Mouse (Mus musculus) heart, adult 2 months (tissue): ENCODE measurements around the gene A630095E13Rik.

ENCODE experiments used
- CTCF ChIP-seq: fragments of 200-600 bp; IDR thresholded peaks from 2 replicates; pipeline ENCODE4 v1.8.1; 2022; ENCODE audit warnings: antibody characterized with exemption, mild to moderate bottlenecking, moderate library complexity
- EP300 ChIP-seq: fragments of 200-500 bp; IDR thresholded peaks from 2 replicates; pipeline ENCODE4 v1.6.1; 2011; ENCODE audit warnings: low read depth, low read length, control low read depth; ENCODE audit not compliant: insufficient read depth
- POLR2A ChIP-seq: fragments of 200-500 bp; IDR thresholded peaks from 2 replicates; pipeline ENCODE4 v1.6.1; 2011; ENCODE audit warnings: mild to moderate bottlenecking, low read depth, low read length, control low read depth; ENCODE audit not compliant: insufficient read depth

DNA sequence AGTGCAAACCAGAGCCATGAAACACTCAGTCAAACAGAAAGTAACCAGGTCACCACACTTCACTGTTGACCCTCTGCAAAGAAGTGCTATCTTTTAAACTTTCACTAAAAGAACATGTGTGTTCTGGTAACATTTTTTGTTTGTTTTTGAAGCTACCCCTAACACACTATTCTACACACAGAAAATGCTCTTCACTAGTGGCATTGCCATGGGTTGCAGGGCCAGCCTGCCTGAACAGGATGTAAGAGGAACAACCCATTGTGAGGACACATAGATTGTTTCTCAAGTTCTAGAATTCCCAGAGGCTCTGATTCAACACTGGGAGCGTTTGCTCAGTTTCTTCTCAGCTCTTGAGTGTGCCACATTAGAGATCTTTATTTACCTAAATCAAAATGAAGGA lies 49.7 kb upstream of the A630095E13Rik start, which contains the start of gene Acrv1:
- TF ChIP-seq CTCF = no peak
- no peak for TF ChIP-seq EP300
- no peak for TF ChIP-seq POLR2A
